Mouse (Mus musculus): ENCODE data around the gene Gspt1. TPM values are rescaled to one million over a fixed set of nuclear protein-coding genes. Genes with fewer than 3 reads are reported as not detected.
A peak's percentile ranks its signal among the peaks of the same experiment; 100 is the strongest.

Gene Gspt1
- total and polyA plus RNA-seq, 2 experiments from 2014 or later, result 46.9 to 74.7 TPM

DNA sequence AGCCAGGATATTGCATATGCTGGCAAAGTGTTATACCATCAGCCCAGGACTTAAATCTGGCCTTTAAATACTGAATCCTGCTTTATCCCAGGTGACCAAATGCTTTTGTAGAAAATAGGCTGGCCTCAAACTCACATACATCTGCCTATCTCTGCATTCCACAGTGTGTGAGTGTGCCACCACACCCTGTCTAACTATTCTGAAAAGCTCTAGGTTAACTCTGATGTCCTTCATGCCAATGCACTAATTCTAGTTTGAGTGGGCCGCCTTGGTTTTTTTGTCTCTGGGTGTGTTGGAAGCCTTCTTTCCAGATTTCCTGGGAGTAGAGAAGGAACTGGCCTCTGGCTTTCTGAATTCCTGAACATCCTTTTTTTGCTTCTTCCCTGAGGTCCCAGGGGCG lies 60.9 kb downstream of the Gspt1 start:
- peaks cover 60% of the 10 kb centered on the region for H3K36me3 ChIP-seq (ENCODE audit: insufficient read depth)
- H3K4me2 ChIP-seq (ENCODE audit: low read depth), result no peak overlapping the region
- TF ChIP-seq CTCF (IDR thresholded peaks at IDR 0.05; ENCODE audit: low read depth), result no peak
- no peak overlapping the region for H3K27ac ChIP-seq (ENCODE audit: low read depth, low read length)
- DNase-seq (no peak), ATAC-seq (no peak)
- no peaks in the 10 kb centered on the region for H3K9me3 ChIP-seq (ENCODE audit: low read length)
- 99% methylated on average over 2 of the region's 2 CpGs for WGBS
- no peak overlapping the region for H3K4me3 ChIP-seq (ENCODE audit: low read depth, low read length)
- H3K27me3 ChIP-seq (ENCODE audit: insufficient read depth, low read length), result no peaks in the 10 kb centered on the region
- H3K9ac ChIP-seq, result no peak overlapping the region
- no peaks in the 10 kb centered on the region for H3K4me1 ChIP-seq (ENCODE audit: insufficient read depth)

- Histone ChIP-seq H3K9ac (no peak overlapping the region), H3K9me3 (ENCODE audit: low read length) (no peaks in the 10 kb centered on the region), H3K4me3 (ENCODE audit: low read depth, low read length) (no peak overlapping the region), H3K27me3 (ENCODE audit: insufficient read depth, low read length) (no peaks in the 10 kb centered on the region), H3K4me1 (ENCODE audit: insufficient read depth) (no peaks in the 10 kb centered on the region), H3K4me2 (ENCODE audit: low read depth) (no peak overlapping the region), H3K36me3 (ENCODE audit: insufficient read depth) (peaks cover 30% of the 10 kb centered on the region), H3K27ac (ENCODE audit: low read depth, low read length) (no peak overlapping the region)
- ATAC-seq, result no peak
- WGBS, result 61% methylated on average over 7 of the region's 7 CpGs
- TF ChIP-seq CTCF (IDR thresholded peaks at IDR 0.05; ENCODE audit: low read depth), result no peak
- no peak for DNase-seq
Measured at GRCm38 (mm10) chr16:11190150-11190549, 64.0 kb downstream of the Gspt1 start.

DNA sequence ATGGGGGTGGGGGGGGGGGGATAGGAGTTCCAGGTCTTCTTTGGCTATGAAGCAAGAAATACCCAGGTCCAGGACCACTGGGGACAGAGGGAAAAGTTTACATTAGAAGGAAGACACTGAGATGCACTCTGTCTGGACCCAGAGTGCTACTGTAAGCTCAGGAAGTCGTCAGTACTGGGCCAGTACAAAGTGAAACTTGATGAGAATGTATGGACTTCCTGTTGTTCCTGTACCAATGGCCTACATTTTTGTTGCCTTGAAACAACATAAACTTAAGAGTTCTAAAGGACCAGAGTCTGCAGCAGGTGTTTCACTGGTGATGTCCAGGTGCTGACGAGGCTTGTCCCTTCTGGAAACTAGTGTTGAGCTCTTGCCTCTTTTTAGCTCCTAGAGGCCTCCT lies 76.7 kb downstream of the Gspt1 start:
- ATAC-seq, result no peak
- no peak for DNase-seq
- Histone ChIP-seq H3K4me1 (ENCODE audit: insufficient read depth) (no peaks in the 10 kb centered on the region), H3K27me3 (ENCODE audit: insufficient read depth, low read length) (no peaks in the 10 kb centered on the region), H3K4me2 (ENCODE audit: low read depth) (no peak overlapping the region), H3K9me3 (ENCODE audit: low read length) (no peaks in the 10 kb centered on the region), H3K27ac (ENCODE audit: low read depth, low read length) (no peak overlapping the region), H3K9ac (no peak overlapping the region), H3K4me3 (ENCODE audit: low read depth, low read length) (no peak overlapping the region), H3K36me3 (ENCODE audit: insufficient read depth) (no peaks in the 10 kb centered on the region)
- WGBS, result 78% methylated on average over 2 of the region's 2 CpGs
- no peak for TF ChIP-seq CTCF (IDR thresholded peaks at IDR 0.05; ENCODE audit: low read depth)

DNA sequence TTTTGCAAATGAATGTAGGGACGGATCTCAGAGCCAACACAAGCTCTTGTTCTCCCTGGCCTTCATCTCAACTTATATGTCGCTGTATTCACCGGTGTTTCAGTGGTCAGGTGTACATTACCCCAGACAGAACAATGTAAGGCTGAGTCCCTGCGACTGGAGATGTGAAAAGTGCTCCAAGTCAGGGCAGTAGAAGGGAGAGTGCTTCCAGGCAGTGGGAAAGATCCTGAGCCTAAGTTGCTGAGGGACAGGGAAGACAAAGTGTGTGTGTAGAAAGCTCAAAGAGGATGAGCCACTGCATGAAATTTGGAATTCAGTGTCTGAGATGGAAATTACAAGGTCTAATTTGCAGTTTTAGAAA lies 77.3 kb downstream of the Gspt1 start:
- ATAC-seq (no peak), DNase-seq (no peak)
- no peaks in the 10 kb centered on the region for H3K9me3 ChIP-seq (ENCODE audit: low read length)
- peak overlapping the region; percentile 94 for H3K4me2 ChIP-seq (ENCODE audit: low read depth)
- 4% methylated on average over 4 of the region's 4 CpGs for WGBS
- H3K27me3 ChIP-seq (ENCODE audit: insufficient read depth, low read length), result no peaks in the 10 kb centered on the region
- peak overlapping the region; percentile 79 for H3K4me3 ChIP-seq (ENCODE audit: low read depth, low read length)
- peak overlapping the region; percentile 78; the same call in 1 of the 2 replicates for H3K9ac ChIP-seq
- no peak overlapping the region for H3K27ac ChIP-seq (ENCODE audit: low read depth, low read length)
- TF ChIP-seq CTCF (IDR thresholded peaks at IDR 0.05; ENCODE audit: low read depth), result no peak
- H3K4me1 ChIP-seq (ENCODE audit: insufficient read depth), result no peaks in the 10 kb centered on the region
- H3K36me3 ChIP-seq (ENCODE audit: insufficient read depth), result no peaks in the 10 kb centered on the region

GRCm38 (mm10) chr16:11176208-11176883 lies 77.8 kb downstream of the Gspt1 start, which contains the start of gene Zc3h7a:
Gene Zc3h7a, minus strand, starts transcription at chr16:11176393.
- 3% methylated on average over 57 of the region's 57 CpGs for WGBS
- H3K9ac ChIP-seq, result peak within 1 kb of the TSS; percentile 78
- DNase-seq, result peak; percentile 94
- H3K9me3 ChIP-seq (ENCODE audit: low read length), result no peaks in the 10 kb centered on the region
- H3K27me3 ChIP-seq (ENCODE audit: insufficient read depth, low read length), result no peaks in the 10 kb centered on the region
- no peaks in the 10 kb centered on the region for H3K4me1 ChIP-seq (ENCODE audit: insufficient read depth)
- peak; percentile 96 for ATAC-seq
- H3K4me2 ChIP-seq (ENCODE audit: low read depth), result peak within 1 kb of the TSS; percentile 94
- H3K4me3 ChIP-seq (ENCODE audit: low read depth, low read length), result peak within 1 kb of the TSS; percentile 79
- peak within 1 kb of the TSS; percentile 86 for H3K27ac ChIP-seq (ENCODE audit: low read depth, low read length)
- no peaks in the 10 kb centered on the region for H3K36me3 ChIP-seq (ENCODE audit: insufficient read depth)
- peak; percentile 86 for TF ChIP-seq CTCF (IDR thresholded peaks at IDR 0.05; ENCODE audit: low read depth)

- WGBS, result 3% methylated on average over 72 of the region's 72 CpGs
- DNase-seq (peak; percentile 14), ATAC-seq (peak; percentile 60)
- peak overlapping the region; percentile 94 for H3K4me2 ChIP-seq (ENCODE audit: low read depth)
- no peaks in the 10 kb centered on the region for H3K4me1 ChIP-seq (ENCODE audit: insufficient read depth)
- no peaks in the 10 kb centered on the region for H3K36me3 ChIP-seq (ENCODE audit: insufficient read depth)
- H3K27ac ChIP-seq (ENCODE audit: low read depth, low read length), result peak overlapping the region; percentile 86
- TF ChIP-seq CTCF (IDR thresholded peaks at IDR 0.05; ENCODE audit: low read depth), result no peak
- H3K27me3 ChIP-seq (ENCODE audit: insufficient read depth, low read length), result no peaks in the 10 kb centered on the region
- peak overlapping the region; percentile 78 for H3K9ac ChIP-seq
- peak overlapping the region; percentile 79 for H3K4me3 ChIP-seq (ENCODE audit: low read depth, low read length)
- H3K9me3 ChIP-seq (ENCODE audit: low read length), result no peaks in the 10 kb centered on the region
Measured at GRCm38 (mm10) chr16:11175489-11176207, 78.5 kb downstream of the Gspt1 start.

- Histone ChIP-seq H3K9ac (peak overlapping the region; percentile 78; the same call in 1 of the 2 replicates), H3K36me3 (ENCODE audit: insufficient read depth) (no peaks in the 10 kb centered on the region), H3K4me1 (ENCODE audit: insufficient read depth) (no peaks in the 10 kb centered on the region), H3K4me3 (ENCODE audit: low read depth, low read length) (peak overlapping the region; percentile 79), H3K9me3 (ENCODE audit: low read length) (no peaks in the 10 kb centered on the region), H3K27me3 (ENCODE audit: insufficient read depth, low read length) (no peaks in the 10 kb centered on the region), H3K27ac (ENCODE audit: low read depth, low read length) (peak overlapping the region; percentile 86; the same call in 1 of the 2 replicates), H3K4me2 (ENCODE audit: low read depth) (peak overlapping the region; percentile 94)
- ATAC-seq (no peak), DNase-seq (no peak)
- 9% methylated on average over 9 of the region's 9 CpGs for WGBS
- TF ChIP-seq CTCF (IDR thresholded peaks at IDR 0.05; ENCODE audit: low read depth), result no peak
Measured at GRCm38 (mm10) chr16:11175100-11175488, 79.0 kb downstream of the Gspt1 start.

All from forebrain, postnatal 0 days (tissue).